Mouse (Mus musculus) intestine, embryonic 14.5 days (tissue): Measurements from ENCODE around the gene Gm7137. TPM values are rescaled to one million over a fixed set of nuclear protein-coding genes. Genes with fewer than 3 reads are reported as not detected.
"Not testable (repeated sequence)": the region's sequence is repeated elsewhere in the genome, so short reads cannot be mapped to it uniquely, and the experiment has no call there.

ENCODE experiments used
- ATAC-seq: fragments of 200-750 bp; cut with Nextera tagmentation; replicated peaks from 2 replicates; pipeline ENCODE4 v1.8.0; 2017; ENCODE audit warnings: low read depth, moderate number of reproducible peaks, moderate TSS enrichment, moderate library complexity; ENCODE audit not compliant: low FRiP score, low TSS enrichment
- DNase-seq: peaks from one replicate; pipeline ENCODE4 v3.0.0-alpha.2; 2018; ENCODE audit warnings: low spot score
- H3K27ac ChIP-seq: fragments of 300-500 bp; sonication (generic); 2 replicates; pipeline ENCODE4 v1.5.1; 2014; ENCODE audit warnings: low read depth, mild to moderate bottlenecking, control low read depth
- H3K27me3 ChIP-seq: fragments of 300-500 bp; sonication (generic); replicated peaks from 2 replicates; pipeline ENCODE4 v1.6.1; 2014; ENCODE audit warnings: low read length, control low read depth; ENCODE audit not compliant: control insufficient read depth, insufficient read depth
- H3K36me3 ChIP-seq: fragments of 300-500 bp; sonication (generic); 2 replicates; pipeline ENCODE4 v1.6.1; 2014; ENCODE audit warnings: low read length, control low read depth; ENCODE audit not compliant: control insufficient read depth, insufficient read depth
- H3K4me1 ChIP-seq: fragments of 300-500 bp; sonication (generic); replicated peaks from 2 replicates; pipeline ENCODE4 v1.6.1; 2014; ENCODE audit warnings: low read length, control low read depth, mixed read lengths; ENCODE audit not compliant: control insufficient read depth, insufficient read depth
- H3K4me2 ChIP-seq: fragments of 300-500 bp; sonication (generic); 2 replicates; pipeline ENCODE4 v1.6.1; 2014; ENCODE audit warnings: low read length
- H3K4me3 ChIP-seq: fragments of 300-500 bp; sonication (generic); 2 replicates; pipeline ENCODE4 v1.5.1; 2014; ENCODE audit warnings: low read depth, low read length, control low read depth, mixed read lengths
- H3K9ac ChIP-seq: fragments of 300-500 bp; sonication (generic); 2 replicates; pipeline ENCODE4 v1.6.1; 2014; ENCODE audit warnings: mild to moderate bottlenecking, low read length
- H3K9me3 ChIP-seq: fragments of 300-500 bp; sonication (generic); 2 replicates; pipeline ENCODE4 v1.6.1; 2016; ENCODE audit warnings: low read length, control low read depth; ENCODE audit not compliant: control insufficient read depth
- WGBS: fragments of 180-500 bp; shearing (Covaris S2); extraction: QIAGEN DNeasy Blood & Tissue Kit; methylation state at CpG from one replicate; pipeline ENCODE4 v1.1.7; 2014; 5-methylcytosine and 5-hydroxymethylcytosine counted together
- polyA plus RNA-seq: library from polyadenylated mRNA; unstranded; fragments of >200 nt; fragmentation: Nextera tagmentation; extraction: Ambion mirVana; gene quantifications from 2 replicates; pipeline ENCODE4 v1.2.1, GENCODE M21; 2014

The Gm7137 gene
- not detected in 2 replicates for polyA plus RNA-seq

DNA sequence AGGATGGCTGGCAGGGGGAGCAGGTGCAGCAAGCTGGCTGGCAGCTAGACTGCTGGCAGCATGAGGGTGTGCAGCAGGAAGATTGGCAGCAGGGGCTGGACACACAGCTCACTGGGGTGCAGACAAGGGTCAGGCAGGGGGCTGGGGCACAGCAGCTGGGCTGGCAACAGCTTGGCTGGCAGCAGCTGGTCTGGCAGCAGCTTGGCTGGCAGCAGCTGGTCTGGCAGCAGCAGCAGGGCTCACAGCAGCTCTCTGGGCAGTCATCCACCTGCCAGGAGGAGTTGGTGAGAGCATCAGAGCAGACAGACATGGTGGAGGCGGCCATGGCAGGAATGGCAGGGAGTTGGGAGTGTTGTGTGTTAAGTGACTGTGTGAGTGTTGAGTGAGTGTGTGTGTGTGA is at the start of gene Gm7137:
Gm7137 (minus strand) TSS at position 325 of the 400 bp plus-strand sequence.
- not testable (repeated sequence) for H3K4me1 ChIP-seq, H3K9me3 ChIP-seq, H3K4me3 ChIP-seq, H3K27me3 ChIP-seq, H3K36me3 ChIP-seq, H3K4me2 ChIP-seq, ATAC-seq, H3K9ac ChIP-seq, DNase-seq, H3K27ac ChIP-seq
- no CpG with 5 or more reads among the region's 1 CpGs for WGBS

DNA sequence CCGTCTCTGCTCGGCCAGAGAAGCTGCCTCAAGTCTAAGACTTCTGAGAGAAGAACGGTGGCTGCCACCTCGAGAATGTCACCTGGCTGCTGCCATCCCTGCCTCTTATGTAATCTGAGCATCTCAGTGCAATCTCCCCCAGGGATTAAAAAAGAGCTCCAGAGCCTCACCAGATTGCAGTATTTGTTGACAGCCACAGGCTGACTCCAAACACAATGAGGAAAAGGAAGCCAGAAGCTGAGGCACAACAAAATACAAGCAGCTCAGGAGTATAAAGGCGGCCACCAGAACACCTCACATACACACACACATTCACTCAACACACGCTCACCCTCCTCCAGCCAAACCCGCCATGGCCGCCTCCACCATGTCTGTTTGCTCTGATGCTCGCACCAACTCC is 47.6 kb upstream of the Gm7137 start, which contains the start of gene Krtap10-10:
Krtap10-10 (plus strand) TSS at position 301 of the 400 bp plus-strand sequence.
- ATAC-seq: no peak
- Histone ChIP-seq H3K4me3 (no peak within 1 kb of the TSS), H3K27ac (no peak within 1 kb of the TSS), H3K36me3 (no peaks in the 10 kb centered on the region), H3K9ac (no peak within 1 kb of the TSS), H3K4me1 (no peaks in the 10 kb centered on the region), H3K27me3 (no peaks in the 10 kb centered on the region), H3K4me2 (no peak within 1 kb of the TSS), H3K9me3 (peaks cover 2% of the 10 kb centered on the region; the same call in 1 of the 2 replicates)
- 64% methylated on average over 9 of the region's 9 CpGs for WGBS
- DNase-seq: no peak

DNA sequence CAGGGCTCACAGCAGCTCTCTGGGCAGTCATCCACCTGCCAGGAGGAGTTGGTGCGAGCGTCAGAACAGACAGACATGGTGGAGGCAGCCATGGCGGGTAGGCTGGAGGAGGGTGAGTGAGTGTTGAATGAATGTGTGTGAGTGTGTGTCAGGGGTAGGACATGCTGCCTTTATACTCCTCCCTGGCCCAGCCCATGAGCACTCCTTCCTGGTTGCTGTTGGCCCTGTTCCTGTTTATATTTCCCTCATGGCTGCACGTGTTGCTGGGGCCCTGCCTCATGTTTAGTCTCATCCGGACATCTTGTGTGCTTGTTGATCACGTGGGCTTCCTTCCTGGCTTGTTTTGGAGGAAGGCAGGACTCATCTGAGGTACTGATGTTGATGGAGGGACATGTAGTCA is 39.0 kb upstream of the Gm7137 start, which contains the start of gene Krtap10-4:
Krtap10-4 (minus strand) TSS at position 145 of the 400 bp plus-strand sequence.
- H3K4me1 ChIP-seq: no peaks in the 10 kb centered on the region
- DNase-seq (no peak), ATAC-seq (no peak)
- no peaks in the 10 kb centered on the region for H3K27me3 ChIP-seq
- H3K9me3 ChIP-seq: 0 out of 2 replicates have a peak, but pooled peaks cover 5% of the 10 kb centered on the region
- H3K27ac ChIP-seq: no peak within 1 kb of the TSS
- no peaks in the 10 kb centered on the region for H3K36me3 ChIP-seq
- H3K4me3 ChIP-seq: no peak within 1 kb of the TSS
- H3K4me2 ChIP-seq: no peak within 1 kb of the TSS
- H3K9ac ChIP-seq: no peak within 1 kb of the TSS
- WGBS: 62% methylated on average over 6 of the region's 6 CpGs

DNA sequence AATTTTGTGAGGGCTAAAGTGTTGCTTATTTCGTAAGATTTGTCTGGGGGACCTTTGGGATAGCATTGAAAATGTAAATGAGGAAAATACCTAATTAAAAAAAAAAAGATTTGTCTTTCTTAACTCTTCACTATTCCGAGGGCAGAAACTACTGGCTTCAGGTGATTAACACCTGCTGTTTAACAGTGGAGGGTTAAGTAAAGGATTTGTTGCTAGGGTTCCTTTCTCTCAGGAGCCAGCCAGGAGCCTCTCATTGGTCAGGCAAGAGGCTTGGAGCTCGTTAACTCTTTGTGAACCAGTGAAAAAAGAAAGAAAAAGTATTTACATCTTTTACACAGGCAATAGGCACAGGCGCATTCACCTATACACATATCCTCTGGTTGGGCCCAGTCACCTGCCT is 31.2 kb upstream of the Gm7137 start:
- ATAC-seq: no peak
- H3K4me1 ChIP-seq: no peaks in the 10 kb centered on the region
- DNase-seq: no peak
- H3K4me3 ChIP-seq: no peak overlapping the region
- H3K9ac ChIP-seq: no peak overlapping the region
- H3K4me2 ChIP-seq: no peak overlapping the region
- H3K27ac ChIP-seq: no peak overlapping the region
- H3K9me3 ChIP-seq: 0 out of 2 replicates have a peak, but pooled peaks cover 5% of the 10 kb centered on the region
- no peaks in the 10 kb centered on the region for H3K27me3 ChIP-seq
- WGBS: 37% methylated on average over 4 of the region's 4 CpGs
- H3K36me3 ChIP-seq: no peaks in the 10 kb centered on the region

DNA sequence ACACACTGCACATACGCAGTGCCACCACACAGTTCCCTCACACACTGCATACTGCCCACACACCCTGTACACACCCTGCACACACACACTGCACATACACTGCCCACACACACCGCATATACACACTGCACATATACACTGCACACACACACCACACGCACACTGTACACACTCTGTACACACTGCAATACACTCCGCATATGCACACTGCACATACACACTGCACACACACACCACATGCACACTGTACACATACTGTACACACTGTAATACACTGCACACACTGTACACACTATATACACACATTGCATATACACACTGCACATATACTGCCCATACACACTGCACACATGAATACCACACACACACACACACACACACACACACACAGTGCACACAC is 30.5 kb upstream of the Gm7137 start:
- no peaks in the 10 kb centered on the region for H3K36me3 ChIP-seq
- no peak for ATAC-seq
- no peak overlapping the region for H3K9ac ChIP-seq
- H3K4me2 ChIP-seq: no peak overlapping the region
- H3K27ac ChIP-seq: no peak overlapping the region
- no peak for DNase-seq
- no peaks in the 10 kb centered on the region for H3K4me1 ChIP-seq
- H3K27me3 ChIP-seq: no peaks in the 10 kb centered on the region
- WGBS: 96% methylated on average over 4 of the region's 4 CpGs
- H3K4me3 ChIP-seq: no peak overlapping the region
- no peaks in the 10 kb centered on the region for H3K9me3 ChIP-seq

DNA sequence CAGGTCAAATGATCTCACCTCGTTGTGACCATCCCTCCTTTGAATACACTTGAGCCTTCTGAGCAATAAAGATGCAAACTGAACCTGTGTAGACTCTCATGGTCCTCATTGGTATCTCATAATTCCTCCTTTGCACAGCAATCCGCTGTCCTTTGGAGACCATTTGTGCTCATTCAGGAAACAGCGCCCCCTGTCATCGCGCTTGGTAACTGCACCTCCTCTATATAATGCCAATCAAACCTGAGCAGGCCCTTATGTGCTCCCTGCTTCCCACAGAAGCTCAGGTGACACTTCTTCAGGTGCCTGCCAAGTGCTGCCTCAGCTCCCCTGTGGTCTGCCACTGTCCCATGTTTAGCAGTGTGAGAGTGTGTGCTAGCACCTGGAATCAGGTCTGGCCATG is 27.5 kb upstream of the Gm7137 start:
- Histone ChIP-seq H3K4me1 (no peaks in the 10 kb centered on the region), H3K27me3 (no peaks in the 10 kb centered on the region), H3K9ac (no peak overlapping the region), H3K36me3 (no peaks in the 10 kb centered on the region), H3K4me3 (no peak overlapping the region), H3K4me2 (no peak overlapping the region), H3K9me3 (no peaks in the 10 kb centered on the region), H3K27ac (no peak overlapping the region)
- DNase-seq (peak; percentile 59), ATAC-seq (no peak)
- 30% methylated on average over 5 of the region's 5 CpGs for WGBS

DNA sequence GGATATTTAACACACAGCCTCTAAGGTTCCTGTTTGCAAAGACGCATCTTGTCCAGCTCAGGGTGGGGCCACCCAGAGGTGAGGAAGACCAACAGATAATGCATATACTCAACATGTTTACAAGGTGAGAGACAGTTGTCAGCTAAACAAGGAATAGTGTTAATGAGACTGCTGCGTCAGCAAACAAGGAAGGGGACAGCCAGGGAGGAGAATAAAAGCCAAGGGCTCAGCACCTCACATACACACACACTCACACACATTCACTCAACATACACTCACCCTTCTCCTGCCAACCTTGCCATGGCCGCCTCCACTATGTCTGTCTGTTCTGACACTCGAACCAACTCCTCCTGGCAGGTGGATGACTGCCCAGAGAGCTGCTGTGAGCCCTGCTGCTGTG is 26.4 kb upstream of the Gm7137 start, which contains the start of gene Gm2696:
Gm2696 (plus strand) TSS at position 301 of the 400 bp plus-strand sequence.
- ATAC-seq (no peak), DNase-seq (no peak)
- Histone ChIP-seq H3K4me3 (no peak within 1 kb of the TSS), H3K36me3 (no peaks in the 10 kb centered on the region), H3K4me1 (no peaks in the 10 kb centered on the region), H3K27ac (no peak within 1 kb of the TSS), H3K9me3 (0 out of 2 replicates have a peak, but pooled peaks cover 6% of the 10 kb centered on the region), H3K4me2 (no peak within 1 kb of the TSS), H3K9ac (no peak within 1 kb of the TSS), H3K27me3 (no peaks in the 10 kb centered on the region)
- 44% methylated on average over 4 of the region's 4 CpGs for WGBS

DNA sequence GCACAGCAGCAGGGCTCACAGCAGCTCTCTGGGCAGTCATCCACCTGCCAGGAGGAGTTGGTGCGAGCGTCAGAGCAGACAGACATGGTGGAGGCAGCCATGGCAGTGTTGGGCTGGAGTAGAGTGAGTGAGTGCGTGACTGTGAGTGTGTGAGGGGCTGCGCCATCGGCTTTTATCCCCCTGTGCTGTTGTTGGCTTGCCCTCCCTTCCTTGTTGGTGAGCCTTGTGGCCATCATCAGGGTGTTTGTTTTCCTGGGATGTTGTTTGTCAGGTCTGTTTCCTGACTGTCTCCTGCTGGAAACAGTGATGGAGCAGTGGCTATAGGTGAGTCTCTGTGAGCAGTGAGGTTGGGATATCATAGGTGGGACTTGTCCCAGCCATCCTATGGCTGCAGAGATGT is 23.7 kb upstream of the Gm7137 start, which contains the start of gene Gm9507:
Gm9507 (minus strand) TSS at position 101 of the 400 bp plus-strand sequence.
- no peaks in the 10 kb centered on the region for H3K27me3 ChIP-seq
- DNase-seq (no peak), ATAC-seq (no peak)
- H3K27ac ChIP-seq: no peak within 1 kb of the TSS
- H3K9me3 ChIP-seq: 0 out of 2 replicates have a peak, but pooled peaks cover 6% of the 10 kb centered on the region
- no peaks in the 10 kb centered on the region for H3K4me1 ChIP-seq
- H3K4me2 ChIP-seq: no peak within 1 kb of the TSS
- H3K4me3 ChIP-seq: no peak within 1 kb of the TSS
- 70% methylated on average over 5 of the region's 5 CpGs for WGBS
- H3K36me3 ChIP-seq: no peaks in the 10 kb centered on the region
- no peak within 1 kb of the TSS for H3K9ac ChIP-seq

DNA sequence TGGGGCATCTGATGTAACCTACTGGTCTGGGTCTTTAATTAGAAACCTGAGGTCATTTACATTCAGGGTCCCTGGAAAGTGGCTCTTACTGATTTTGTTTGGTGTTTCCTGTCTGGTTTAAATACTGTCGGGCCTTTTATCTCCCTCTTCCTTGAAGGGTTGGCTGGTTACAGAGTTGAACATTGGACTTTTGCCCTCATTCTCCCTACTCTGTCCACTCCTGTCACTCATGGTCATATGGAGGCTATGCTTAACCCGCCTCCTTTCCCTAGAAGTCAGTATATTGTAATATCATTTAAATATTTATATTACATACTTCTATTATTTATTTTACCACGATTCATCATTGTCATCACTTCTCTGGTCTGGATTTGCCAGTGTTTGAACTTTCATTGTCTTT is 16.1 kb upstream of the Gm7137 start:
- Histone ChIP-seq H3K9me3 (no peaks in the 10 kb centered on the region), H3K36me3 (no peaks in the 10 kb centered on the region), H3K4me1 (no peaks in the 10 kb centered on the region), H3K9ac (no peak overlapping the region), H3K4me3 (no peak overlapping the region), H3K27me3 (no peaks in the 10 kb centered on the region), H3K4me2 (no peak overlapping the region), H3K27ac (no peak overlapping the region)
- ATAC-seq: no peak
- 74% methylated on average over 3 of the region's 3 CpGs for WGBS
- DNase-seq: no peak
